Mouse (Mus musculus): Measurements from ENCODE around the gene Flg2. TPM values are rescaled to one million over a fixed set of nuclear protein-coding genes. Genes with fewer than 3 reads are reported as not detected.

Flg2 gene
- total RNA-seq (2014; fragmentation: Nextera tagmentation) (not detected in 2 replicates), total RNA-seq (2017) (not detected in 2 replicates)

GRCm38 (mm10) chr3:93196978-93197377 lies at the start of gene Flg2:
Flg2 (plus strand) TSS chr3:93197278.
- ATAC-seq (replicated peaks; ENCODE audit: poor library complexity, severe bottlenecking), result no peak

- ATAC-seq (replicated peaks; ENCODE audit: poor library complexity, severe bottlenecking), result no peak
Measured at GRCm38 (mm10) chr3:93162502-93162901, 34.6 kb upstream of the Flg2 start.

GRCm38 (mm10) chr3:93162996-93163592 lies 34.0 kb upstream of the Flg2 start:
- ATAC-seq (replicated peaks; ENCODE audit: poor library complexity, severe bottlenecking), result no peak

- no peak for ATAC-seq (replicated peaks; ENCODE audit: poor library complexity, severe bottlenecking)
Measured at GRCm38 (mm10) chr3:93180856-93181255, 16.2 kb upstream of the Flg2 start.

DNA sequence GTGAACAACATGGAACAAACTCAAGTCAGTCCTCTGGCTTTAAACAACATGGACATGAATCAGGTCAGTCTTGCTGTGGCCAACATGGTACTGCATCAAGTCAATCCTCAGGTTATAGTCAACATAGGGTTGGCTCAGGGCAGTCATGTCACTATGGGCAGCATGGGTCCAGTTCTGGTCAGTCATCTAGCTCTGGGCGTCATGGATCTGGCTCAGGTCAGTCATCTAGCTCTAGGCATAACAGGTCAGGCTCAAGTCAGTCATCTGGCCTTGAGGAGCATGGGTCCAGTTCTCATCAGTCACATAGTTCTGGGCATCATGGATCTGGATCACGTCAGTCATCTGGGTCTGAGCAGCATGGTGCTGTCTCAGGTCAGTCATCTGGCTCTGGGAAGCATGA lies 4.9 kb downstream of the Flg2 start:
- no peak for ATAC-seq (replicated peaks; ENCODE audit: poor library complexity, severe bottlenecking)

DNA sequence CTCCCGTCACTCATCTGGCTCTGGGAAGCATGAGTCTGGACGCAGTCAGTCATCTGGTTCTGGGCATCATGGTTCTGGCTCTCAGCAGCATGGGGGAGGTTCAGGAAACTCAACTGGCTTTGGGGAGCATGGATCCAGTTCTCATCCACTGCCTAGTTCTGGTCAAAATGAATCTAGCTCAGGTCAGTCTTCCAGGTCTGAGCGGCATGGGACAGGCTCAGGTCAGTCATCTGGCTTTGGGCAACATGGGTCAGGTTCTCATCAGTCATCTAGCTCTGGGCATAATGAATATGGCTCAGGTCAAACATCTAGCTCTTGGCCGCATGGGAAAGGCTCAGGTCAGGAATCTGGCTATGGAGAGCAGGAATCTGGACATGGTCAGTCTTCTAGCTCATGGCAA lies 5.4 kb downstream of the Flg2 start:
- ATAC-seq (replicated peaks; ENCODE audit: poor library complexity, severe bottlenecking), result no peak

Other genes starting within 250 kb of the Flg2 start
- gene Lce3d, start 239.9 kb upstream of the Flg2 start, total RNA-seq (2014; fragmentation: Nextera tagmentation), result not detected in 2 replicates
- not detected in 2 replicates for gene Lce3d, start 239.9 kb upstream of the Flg2 start, total RNA-seq (2017)
- gene Lce3e, start 230.2 kb upstream of the Flg2 start, total RNA-seq (2014; fragmentation: Nextera tagmentation), result not detected in 2 replicates
- not detected in 2 replicates for gene Lce3e, start 230.2 kb upstream of the Flg2 start, total RNA-seq (2017)
- gene Lce3f, start 205.1 kb upstream of the Flg2 start, total RNA-seq (2014; fragmentation: Nextera tagmentation), result not detected in 2 replicates
- gene Lce3f, start 205.1 kb upstream of the Flg2 start, total RNA-seq (2017), result not detected in 2 replicates
- gene Crct1, start 181.6 kb upstream of the Flg2 start, total RNA-seq (2014; fragmentation: Nextera tagmentation), result not detected in 2 replicates
- not detected in 2 replicates for gene Crct1, start 181.6 kb upstream of the Flg2 start, total RNA-seq (2017)
- gene Lce1m, start 178.2 kb upstream of the Flg2 start, total RNA-seq (2014; fragmentation: Nextera tagmentation), result not detected in 2 replicates
- gene Lce1m, start 178.2 kb upstream of the Flg2 start, total RNA-seq (2017), result not detected in 2 replicates
- gene Gm4858, start 128.5 kb upstream of the Flg2 start, total RNA-seq (2014; fragmentation: Nextera tagmentation), result not detected in 2 replicates
- not detected in 2 replicates for gene Gm4858, start 128.5 kb upstream of the Flg2 start, total RNA-seq (2017)
- gene Crnn, start 52.5 kb upstream of the Flg2 start, total RNA-seq (2014; fragmentation: Nextera tagmentation), result not detected in 2 replicates
- not detected in 2 replicates for gene Crnn, start 52.5 kb upstream of the Flg2 start, total RNA-seq (2017)
- not detected in 2 replicates for gene Flg, start 76.2 kb downstream of the Flg2 start, total RNA-seq (2014; fragmentation: Nextera tagmentation)
- gene Flg, start 76.2 kb downstream of the Flg2 start, total RNA-seq (2017), result not detected in 2 replicates
- not detected in 2 replicates for gene Hrnr, start 122.5 kb downstream of the Flg2 start, total RNA-seq (2014; fragmentation: Nextera tagmentation)
- gene Hrnr, start 122.5 kb downstream of the Flg2 start, total RNA-seq (2017), result not detected in 2 replicates
- gene Rptn, start 196.4 kb downstream of the Flg2 start, total RNA-seq (2014; fragmentation: Nextera tagmentation), result not detected in 2 replicates
- gene Rptn, start 196.4 kb downstream of the Flg2 start, total RNA-seq (2017), result not detected in 2 replicates
- 0.11 and 0.15 TPM in 2 replicates for gene Tchh, start 245.1 kb downstream of the Flg2 start, total RNA-seq (2014; fragmentation: Nextera tagmentation)
- gene Tchh, start 245.1 kb downstream of the Flg2 start, total RNA-seq (2017), result 0.10 and 0.43 TPM in 2 replicates

Data from granulocyte monocyte progenitor cell, adult 5-6 weeks (primary cell).